Mouse (Mus musculus) cerebellum, adult 11-12 months (tissue): ENCODE results near the gene D8Ertd738e.
A peak's percentile ranks its signal among the peaks of the same experiment; 100 is the strongest.
"Not testable (repeated sequence)": the region's sequence is repeated elsewhere in the genome, so short reads cannot be mapped to it uniquely, and the experiment has no call there.

ENCODE experiments used
- DNase-seq: peaks from one replicate; pipeline ENCODE4 v3.0.0; 2022

The D8Ertd738e gene

GRCm38 (mm10) chr8:84249257-84250170 is at the start of gene D8Ertd738e:
Gene D8Ertd738e (minus strand): TSS chr8:84249719.
- peak; percentile 84 for DNase-seq

- no peak for DNase-seq
These were observed 47.7 kb upstream of the D8Ertd738e start for GRCm38 (mm10) chr8:84297029-84297785.

GRCm38 (mm10) chr8:84291688-84292087 is 42.2 kb upstream of the D8Ertd738e start:
- DNase-seq = peak; percentile 71

- DNase-seq = peak; percentile 77
These were observed 41.6 kb upstream of the D8Ertd738e start for GRCm38 (mm10) chr8:84291086-84291485.

GRCm38 (mm10) chr8:84288892-84289291 is 39.4 kb upstream of the D8Ertd738e start:
- DNase-seq = no peak

- DNase-seq = not testable (repeated sequence)
These were observed 36.1 kb upstream of the D8Ertd738e start for GRCm38 (mm10) chr8:84285665-84286064.

- no peak for DNase-seq
These were observed 35.1 kb upstream of the D8Ertd738e start for GRCm38 (mm10) chr8:84284608-84285063.

- no peak for DNase-seq
These were observed 31.3 kb upstream of the D8Ertd738e start for GRCm38 (mm10) chr8:84280777-84281176.

GRCm38 (mm10) chr8:84276447-84276846 is 26.9 kb upstream of the D8Ertd738e start:
- no peak for DNase-seq

GRCm38 (mm10) chr8:84273968-84274367 is 24.4 kb upstream of the D8Ertd738e start:
- DNase-seq = no peak

- DNase-seq = no peak
These were observed 22.8 kb upstream of the D8Ertd738e start for GRCm38 (mm10) chr8:84272302-84272701.

GRCm38 (mm10) chr8:84269950-84270773 is 20.6 kb upstream of the D8Ertd738e start, which contains the start of gene Ccdc130:
Gene Ccdc130 (minus strand): TSS chr8:84270380.
- peak; percentile 100 for DNase-seq

- no peak for DNase-seq
These were observed 11.6 kb upstream of the D8Ertd738e start for GRCm38 (mm10) chr8:84261098-84261497.

GRCm38 (mm10) chr8:84256822-84257610 is 7.5 kb upstream of the D8Ertd738e start, which contains the start of gene Mri1:
Gene Mri1 (minus strand): TSS chr8:84257326.
- DNase-seq = peak; percentile 88

GRCm38 (mm10) chr8:84256458-84256821 is 6.9 kb upstream of the D8Ertd738e start:
- peak; percentile 52 for DNase-seq

GRCm38 (mm10) chr8:84255858-84256257 is 6.3 kb upstream of the D8Ertd738e start:
- no peak for DNase-seq

- DNase-seq = no peak
These were observed 7.7 kb downstream of the D8Ertd738e start for GRCm38 (mm10) chr8:84241821-84242220.

- DNase-seq = no peak
These were observed 8.4 kb downstream of the D8Ertd738e start for GRCm38 (mm10) chr8:84241167-84241566.

- DNase-seq = no peak
These were observed 11.8 kb downstream of the D8Ertd738e start for GRCm38 (mm10) chr8:84237542-84238229.

- peak; percentile 98 for DNase-seq
These were observed 12.5 kb downstream of the D8Ertd738e start, which contains the start of gene Zswim4 for GRCm38 (mm10) chr8:84236998-84237473. Gene Zswim4 (minus strand): TSS chr8:84237055.
